Mouse (Mus musculus) kidney, postnatal 36 days (tissue): ENCODE data around the gene Olfr706.
"Not testable (repeated sequence)": the region's sequence is repeated elsewhere in the genome, so short reads cannot be mapped to it uniquely, and the experiment has no call there.

Experiments
- DNase-seq, 2 experiments: peaks; one replicate each; pipeline ENCODE4 v3.0.0; 2021 to 2022; ENCODE audit warnings: mixed read lengths in 2 of 2

Gene Olfr706

GRCm38 (mm10) chr7:106888062-106888461, at the start of gene Olfr706:
TSS of gene Olfr706 (minus strand) at chr7:106888162.
- DNase-seq = no peak

GRCm38 (mm10) chr7:106932119-106932518, 44.2 kb upstream of the Olfr706 start, which contains the start of gene Olfr709-ps1:
TSS of gene Olfr709-ps1 (minus strand) at chr7:106932219.
- no peak for DNase-seq

GRCm38 (mm10) chr7:106920961-106921360, 33.0 kb upstream of the Olfr706 start:
- not testable (repeated sequence) for DNase-seq

- DNase-seq = no peak
Measured at GRCm38 (mm10) chr7:106907676-106908075, 19.7 kb upstream of the Olfr706 start, which contains the start of gene Olfr1532-ps1. TSS of gene Olfr1532-ps1 (plus strand) at chr7:106908001.

GRCm38 (mm10) chr7:106901141-106901540, 13.2 kb upstream of the Olfr706 start, which contains the start of gene Olfr707:
TSS of gene Olfr707 (minus strand) at chr7:106901241.
- DNase-seq = not testable (repeated sequence)

GRCm38 (mm10) chr7:106876791-106877190, 11.2 kb downstream of the Olfr706 start, which contains the start of gene Olfr705:
TSS of gene Olfr705 (minus strand) at chr7:106876891.
- DNase-seq = no peak

GRCm38 (mm10) chr7:106862885-106863284, 25.1 kb downstream of the Olfr706 start, which contains the start of gene Olfr704:
TSS of gene Olfr704 (plus strand) at chr7:106863185.
- no peak for DNase-seq

- no peak for DNase-seq
Measured at GRCm38 (mm10) chr7:106843060-106843459, 44.9 kb downstream of the Olfr706 start, which contains the start of gene Olfr703. TSS of gene Olfr703 (plus strand) at chr7:106843360.

GRCm38 (mm10) chr7:106833793-106834192, 54.2 kb downstream of the Olfr706 start, which contains the start of gene Olfr702:
TSS of gene Olfr702 (minus strand) at chr7:106833893.
- DNase-seq = no peak
